Mouse (Mus musculus): Measurements from ENCODE around the gene Mrgpra2b. TPM values are rescaled to one million over a fixed set of nuclear protein-coding genes. Genes with fewer than 3 reads are reported as not detected.

Gene Mrgpra2b
- 0.08 TPM in 1 of 2 replicates, not detected in the other for polyA plus RNA-seq (2012; rRNA removed)

DNA sequence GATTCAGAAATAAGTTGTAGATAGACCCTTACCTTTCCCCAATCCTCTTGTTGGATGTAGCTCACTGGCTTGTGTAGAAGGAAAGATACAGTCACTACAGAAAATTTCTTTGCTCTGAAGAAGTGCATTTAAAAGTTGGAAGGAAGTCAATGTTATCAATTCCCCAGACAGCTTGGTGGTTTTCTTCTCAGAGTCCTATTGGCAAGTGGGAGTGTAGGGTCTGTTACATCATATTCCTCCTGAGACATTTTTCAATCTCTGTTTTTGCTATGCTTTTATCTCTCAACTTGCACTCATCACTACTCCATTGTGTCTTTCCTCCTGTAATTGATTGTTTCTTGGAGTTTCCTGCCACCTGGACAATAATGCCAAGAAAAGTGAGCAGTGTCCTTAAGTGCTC lies at the start of gene Mrgpra2b:
Mrgpra2b (minus strand) TSS at position 101 of the 400 bp plus-strand sequence.

DNA sequence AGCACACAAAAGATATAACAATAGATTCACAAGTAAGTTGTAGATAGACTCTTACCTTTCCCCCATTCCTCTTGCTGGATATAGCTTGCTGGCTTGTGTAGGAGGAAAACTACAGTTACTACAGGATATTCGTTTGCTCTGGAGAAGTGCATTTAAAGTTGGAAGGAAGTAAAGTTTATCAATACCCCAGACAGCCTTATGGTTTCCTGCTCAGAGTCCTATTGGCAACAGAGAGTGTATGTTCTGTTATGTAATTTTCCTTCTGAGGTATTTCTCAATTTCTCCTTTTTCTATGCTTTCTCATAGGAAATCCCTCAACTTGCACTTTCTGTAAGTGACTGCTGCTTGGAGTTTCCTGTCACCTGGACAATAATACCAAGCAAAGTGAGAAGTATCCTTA lies 76.6 kb downstream of the Mrgpra2b start, which contains the start of gene Mrgpra2a:
Mrgpra2a (minus strand) TSS at position 125 of the 400 bp plus-strand sequence.

Other genes starting within 250 kb of the Mrgpra2b start
- gene Mrgpra1, start 174.6 kb downstream of the Mrgpra2b start, polyA plus RNA-seq (2012; rRNA removed), result 0.07 TPM in 1 of 2 replicates, not detected in the other
- gene Mrgpra2a, start 76.7 kb downstream of the Mrgpra2b start, polyA plus RNA-seq (2012; rRNA removed), result not detected in 2 replicates
- gene Mrgpra3, start 72.5 kb upstream of the Mrgpra2b start, polyA plus RNA-seq (2012; rRNA removed), result not detected in 2 replicates

Measured in central nervous system, embryonic 18 days (tissue).